Mouse (Mus musculus) intestine, postnatal 0 days (tissue): ENCODE measurements around the gene Cerkl. TPM values are rescaled to one million over a fixed set of nuclear protein-coding genes. Genes with fewer than 3 reads are reported as not detected.

Experiments used
- ATAC-seq: fragments of 200-750 bp; cut with Nextera tagmentation; 2 replicates; pipeline ENCODE4 v1.8.0; 2017; ENCODE audit warnings: mild to moderate bottlenecking, moderate TSS enrichment, moderate library complexity
- H3K27ac ChIP-seq: fragments of 300-500 bp; sonication (generic); 2 replicates; pipeline ENCODE4 v1.5.1; 2014; ENCODE audit warnings: mild to moderate bottlenecking, low read depth, low read length, moderate library complexity
- H3K27me3 ChIP-seq: fragments of 300-500 bp; sonication (generic); replicated peaks from 2 replicates; pipeline ENCODE4 v1.6.1; 2014; ENCODE audit warnings: low read length, mixed read lengths; ENCODE audit not compliant: control insufficient read depth, insufficient read depth
- H3K36me3 ChIP-seq: fragments of 300-500 bp; sonication (generic); 2 replicates; pipeline ENCODE4 v1.6.1; 2014; ENCODE audit warnings: mild to moderate bottlenecking, moderate library complexity; ENCODE audit not compliant: control insufficient read depth, insufficient read depth
- H3K4me1 ChIP-seq: fragments of 300-500 bp; sonication (generic); replicated peaks from 2 replicates; pipeline ENCODE4 v1.6.1; 2014; ENCODE audit warnings: antibody characterized with exemption, low read length, mixed read lengths; ENCODE audit not compliant: control insufficient read depth, insufficient read depth
- H3K4me2 ChIP-seq: fragments of 300-500 bp; sonication (generic); replicated peaks from 2 replicates; pipeline ENCODE4 v1.6.1; 2014; ENCODE audit warnings: low read depth, mild to moderate bottlenecking, moderate library complexity
- H3K4me3 ChIP-seq: fragments of 300-500 bp; sonication (generic); 2 replicates; pipeline ENCODE4 v1.5.1; 2014; ENCODE audit warnings: low read depth, low read length
- H3K9ac ChIP-seq: fragments of 300-500 bp; sonication (generic); 2 replicates; pipeline ENCODE4 v1.6.1; 2014; ENCODE audit warnings: mild to moderate bottlenecking, low read depth, low read length
- H3K9me3 ChIP-seq: fragments of 300-500 bp; sonication (generic); 2 replicates; pipeline ENCODE4 v1.6.1; 2016; ENCODE audit warnings: mixed run types; ENCODE audit not compliant: control insufficient read depth
- CTCF ChIP-seq: sonication (generic); IDR thresholded peaks from 2 replicates; pipeline ENCODE4 v1.5.1; 2016; ENCODE audit warnings: low read depth, mild to moderate bottlenecking, control low read depth, antibody characterized with exemption, moderate library complexity
- WGBS: fragments of 180-500 bp; shearing (Covaris S2); extraction: QIAGEN DNeasy Blood & Tissue Kit; methylation state at CpG from one replicate; pipeline ENCODE4 v1.1.7; 2014; 5-methylcytosine and 5-hydroxymethylcytosine counted together
- polyA plus RNA-seq: library from polyadenylated mRNA; unstranded; fragments of >200 nt; fragmentation: Nextera tagmentation; extraction: Ambion mirVana; gene quantifications from 2 replicates; pipeline ENCODE4 v1.2.1, GENCODE M21; 2015

The Cerkl gene
- polyA plus RNA-seq, 1 experiment from 2014 or later, result 1.2 TPM

DNA sequence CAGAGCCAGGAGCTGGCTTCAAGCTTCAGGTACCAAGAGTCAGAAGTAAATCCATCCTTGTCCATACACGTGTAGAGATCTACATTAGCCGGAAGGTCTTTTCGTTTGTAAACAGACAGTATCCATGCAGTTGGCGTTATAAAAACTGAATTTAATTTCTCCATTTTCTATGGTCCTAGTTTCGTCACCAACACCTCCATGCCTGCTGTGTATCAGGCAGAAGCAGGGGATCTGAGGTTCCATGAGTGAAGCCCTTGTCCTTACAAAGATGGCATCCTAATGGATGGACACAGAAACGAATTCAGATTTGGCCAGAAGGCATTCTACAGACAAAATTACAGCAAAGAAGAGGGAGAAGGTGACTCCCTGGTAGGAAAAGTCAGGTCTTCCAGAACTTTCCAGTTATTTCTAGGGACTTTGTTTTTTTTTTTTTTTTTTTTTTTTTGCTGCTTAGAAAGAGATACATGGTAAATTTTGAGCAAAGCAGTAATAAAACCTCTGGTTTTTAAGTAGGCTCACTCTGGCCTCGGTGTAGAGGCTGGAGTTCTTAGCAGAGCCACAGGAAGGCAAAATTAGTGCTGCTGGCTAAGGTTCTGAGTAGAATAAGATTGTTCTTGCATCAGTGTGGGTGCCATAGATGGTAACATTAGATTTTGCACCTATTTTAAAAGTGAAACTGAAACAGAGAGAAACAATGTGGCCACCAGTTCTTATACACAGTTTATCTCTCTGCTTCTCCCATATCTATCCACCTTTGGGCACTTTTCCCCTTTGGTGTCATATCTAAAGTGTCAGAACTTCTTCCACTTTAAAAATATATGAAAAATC is 85.0 kb downstream of the Cerkl start:
- Histone ChIP-seq H3K9me3 (no peaks in the 10 kb centered on the region), H3K4me2 (no peak overlapping the region), H3K27me3 (no peaks in the 10 kb centered on the region), H3K27ac (no peak overlapping the region), H3K36me3 (no peaks in the 10 kb centered on the region), H3K4me3 (no peak overlapping the region), H3K9ac (no peak overlapping the region), H3K4me1 (no peaks in the 10 kb centered on the region)
- no peak for ATAC-seq
- TF ChIP-seq CTCF, result no peak
- 87% methylated on average over 7 of the region's 7 CpGs for WGBS

DNA sequence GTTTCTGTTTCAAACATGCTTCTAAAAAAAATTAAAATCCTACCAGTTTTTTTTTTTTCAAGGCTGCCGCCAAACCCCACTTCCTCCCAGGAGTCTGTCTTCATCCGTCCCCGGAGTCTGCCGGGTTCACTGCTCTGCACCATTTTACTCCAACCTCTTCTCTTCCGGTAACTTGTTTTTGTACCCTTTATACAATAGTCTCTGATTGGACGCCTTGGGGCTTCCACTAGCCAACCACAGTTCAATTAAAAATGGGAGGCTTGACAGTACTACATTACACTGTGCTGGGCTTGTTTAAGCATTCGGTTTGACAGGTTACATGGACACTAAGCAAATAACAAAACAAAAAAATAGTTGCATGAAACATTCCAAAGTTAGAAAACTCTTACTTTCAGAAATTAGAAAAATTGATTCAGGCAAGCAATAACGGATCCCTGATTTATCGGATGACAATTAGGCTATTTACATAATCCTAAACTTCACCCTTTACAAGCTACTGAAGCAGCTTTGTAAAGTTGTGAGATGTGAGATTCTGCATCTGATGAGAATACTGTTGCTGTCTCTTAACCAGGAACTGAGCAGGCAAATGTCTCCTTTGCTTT is 85.8 kb downstream of the Cerkl start:
- H3K4me2 ChIP-seq, result no peak overlapping the region
- no peak for ATAC-seq
- no peak overlapping the region for H3K9ac ChIP-seq
- no peak overlapping the region for H3K27ac ChIP-seq
- TF ChIP-seq CTCF, result no peak
- H3K36me3 ChIP-seq, result no peaks in the 10 kb centered on the region
- no peaks in the 10 kb centered on the region for H3K4me1 ChIP-seq
- H3K4me3 ChIP-seq, result no peak overlapping the region
- H3K9me3 ChIP-seq, result no peaks in the 10 kb centered on the region
- 79% methylated on average over 9 of the region's 9 CpGs for WGBS
- H3K27me3 ChIP-seq, result no peaks in the 10 kb centered on the region

DNA sequence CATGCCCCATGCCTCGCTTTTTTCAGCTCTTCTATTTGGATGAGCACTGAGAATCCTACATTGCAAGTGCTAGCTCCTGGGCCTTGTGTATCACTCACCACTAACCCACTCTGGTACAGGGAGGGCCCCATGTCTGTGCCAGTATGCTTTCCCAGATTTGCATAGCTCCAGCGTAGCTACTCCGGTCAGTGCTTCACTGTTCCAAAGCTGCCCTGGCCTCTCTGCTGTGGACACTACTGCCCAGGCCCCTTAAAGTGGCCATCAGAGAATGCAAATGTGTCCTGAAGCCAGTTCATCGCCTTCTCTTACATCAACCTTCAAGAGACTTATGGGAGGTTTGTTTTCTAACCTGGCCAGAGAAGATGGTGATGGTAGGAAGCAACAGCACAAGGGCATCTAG is 86.7 kb downstream of the Cerkl start:
- no peak for ATAC-seq
- Histone ChIP-seq H3K4me2 (no peak overlapping the region), H3K27me3 (no peaks in the 10 kb centered on the region), H3K9me3 (no peaks in the 10 kb centered on the region), H3K9ac (no peak overlapping the region), H3K36me3 (no peaks in the 10 kb centered on the region), H3K27ac (no peak overlapping the region), H3K4me1 (no peaks in the 10 kb centered on the region), H3K4me3 (no peak overlapping the region)
- 87% methylated on average over 4 of the region's 4 CpGs for WGBS
- no peak for TF ChIP-seq CTCF

DNA sequence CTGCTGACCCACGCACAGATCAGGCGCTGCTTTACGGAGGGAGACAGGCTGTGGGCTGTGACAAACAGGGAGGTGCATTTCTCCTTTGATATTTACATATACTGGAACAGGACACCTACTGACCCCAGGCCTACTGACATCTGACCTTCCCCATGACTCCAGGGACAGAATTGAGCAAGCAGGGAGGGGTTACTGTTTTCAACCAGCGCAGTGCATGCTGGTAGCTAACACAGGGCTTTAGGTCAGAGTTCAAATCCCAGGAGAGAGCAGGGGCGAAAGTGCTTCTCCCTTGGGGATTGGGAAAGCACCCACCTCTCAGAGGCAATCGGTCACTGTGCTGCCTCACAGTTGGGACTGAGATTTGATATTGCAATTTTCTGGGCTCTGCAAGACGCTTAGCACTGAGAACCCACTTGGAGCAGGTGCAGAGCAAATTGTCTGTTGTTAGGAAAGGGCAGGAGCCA is 87.5 kb downstream of the Cerkl start:
- H3K9ac ChIP-seq, result no peak overlapping the region
- no peak overlapping the region for H3K4me2 ChIP-seq
- TF ChIP-seq CTCF, result no peak
- H3K9me3 ChIP-seq, result no peaks in the 10 kb centered on the region
- no peaks in the 10 kb centered on the region for H3K4me1 ChIP-seq
- no peak overlapping the region for H3K4me3 ChIP-seq
- 75% methylated on average over 7 of the region's 7 CpGs for WGBS
- ATAC-seq, result no peak
- no peaks in the 10 kb centered on the region for H3K36me3 ChIP-seq
- H3K27me3 ChIP-seq, result no peaks in the 10 kb centered on the region
- no peak overlapping the region for H3K27ac ChIP-seq

DNA sequence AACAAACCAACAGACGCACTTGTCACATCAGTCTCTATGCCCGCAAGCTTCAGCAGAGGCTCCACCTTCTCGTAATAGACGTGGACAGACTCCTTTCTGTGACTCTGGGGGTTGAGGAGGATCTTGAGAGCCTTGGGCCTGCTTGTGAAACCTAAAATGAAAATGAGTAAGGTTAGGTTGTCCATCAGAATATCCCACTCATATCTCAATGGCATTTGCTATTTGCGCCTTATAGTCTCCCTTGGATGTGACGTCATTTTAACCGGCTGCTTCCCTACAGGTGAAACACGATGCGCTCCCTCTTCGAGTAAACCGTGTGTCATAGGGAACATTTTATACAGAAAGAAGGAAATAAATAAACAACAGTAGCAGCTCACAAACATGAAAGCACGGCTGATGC is 87.9 kb downstream of the Cerkl start:
- H3K27ac ChIP-seq, result no peak overlapping the region
- H3K4me1 ChIP-seq, result no peaks in the 10 kb centered on the region
- no peak for ATAC-seq
- H3K27me3 ChIP-seq, result no peaks in the 10 kb centered on the region
- H3K9me3 ChIP-seq, result no peaks in the 10 kb centered on the region
- 88% methylated on average over 12 of the region's 12 CpGs for WGBS
- H3K9ac ChIP-seq, result no peak overlapping the region
- no peaks in the 10 kb centered on the region for H3K36me3 ChIP-seq
- TF ChIP-seq CTCF, result no peak
- no peak overlapping the region for H3K4me2 ChIP-seq
- H3K4me3 ChIP-seq, result no peak overlapping the region

DNA sequence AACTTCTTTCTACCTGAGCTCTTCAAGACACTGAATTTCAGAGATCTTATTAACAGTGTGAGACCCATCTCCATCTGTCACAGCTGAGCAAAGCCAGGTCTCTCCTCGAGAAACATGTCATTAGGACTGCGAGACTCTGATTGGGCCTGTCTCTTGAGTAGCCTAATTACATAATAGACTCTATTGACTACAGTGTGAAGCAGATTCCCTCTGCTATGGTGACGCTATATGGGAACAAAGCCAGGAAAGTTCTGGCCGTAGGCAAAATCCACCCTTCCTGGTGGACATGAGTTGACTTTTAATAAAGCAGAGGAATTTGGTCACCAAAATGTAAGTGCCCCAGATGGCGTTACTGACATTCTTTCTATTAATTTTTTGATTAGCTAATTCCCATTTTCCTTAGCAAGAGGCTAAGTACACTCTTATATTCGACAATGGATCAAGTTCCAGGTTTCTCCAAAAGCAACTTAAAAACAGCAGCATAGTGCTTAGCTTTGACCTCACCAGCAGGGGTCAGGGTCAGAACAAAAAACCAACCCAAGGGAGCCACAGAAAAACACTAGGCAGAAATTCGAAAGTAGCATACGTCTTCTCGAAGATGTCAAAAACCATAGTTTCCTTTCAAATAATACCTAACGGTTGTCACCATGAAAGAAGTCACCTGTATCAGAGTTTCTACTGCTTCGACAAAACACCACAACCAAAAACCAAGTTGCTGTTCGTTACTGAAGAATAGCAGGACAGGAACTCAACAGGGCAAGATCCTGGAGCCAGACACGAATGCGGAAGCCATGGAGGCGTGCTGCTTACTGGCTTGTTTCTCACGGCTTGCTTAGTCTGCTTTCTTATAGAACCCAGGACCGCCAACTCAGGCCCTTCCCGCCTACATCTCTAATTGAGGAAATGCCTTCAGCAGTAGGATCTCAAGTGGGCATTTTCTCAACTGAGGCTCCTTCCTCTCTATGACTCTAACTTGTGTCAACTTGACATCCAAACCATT is 88.8 kb downstream of the Cerkl start:
- H3K9me3 ChIP-seq, result no peaks in the 10 kb centered on the region
- TF ChIP-seq CTCF, result peak; percentile 47
- no peak overlapping the region for H3K9ac ChIP-seq
- WGBS, result 76% methylated on average over 18 of the region's 18 CpGs
- no peak overlapping the region for H3K27ac ChIP-seq
- H3K4me2 ChIP-seq, result no peak overlapping the region
- no peaks in the 10 kb centered on the region for H3K4me1 ChIP-seq
- no peak for ATAC-seq
- no peaks in the 10 kb centered on the region for H3K27me3 ChIP-seq
- no peaks in the 10 kb centered on the region for H3K36me3 ChIP-seq
- H3K4me3 ChIP-seq, result no peak overlapping the region
